Mouse (Mus musculus) layer of hippocampus, adult 9-10 months (tissue): ENCODE data around the gene Aff2.

ENCODE experiments used
- DNase-seq: peaks from one replicate; pipeline ENCODE4 v3.0.0; 2022; ENCODE audit warnings: low spot score

Aff2 gene

DNA sequence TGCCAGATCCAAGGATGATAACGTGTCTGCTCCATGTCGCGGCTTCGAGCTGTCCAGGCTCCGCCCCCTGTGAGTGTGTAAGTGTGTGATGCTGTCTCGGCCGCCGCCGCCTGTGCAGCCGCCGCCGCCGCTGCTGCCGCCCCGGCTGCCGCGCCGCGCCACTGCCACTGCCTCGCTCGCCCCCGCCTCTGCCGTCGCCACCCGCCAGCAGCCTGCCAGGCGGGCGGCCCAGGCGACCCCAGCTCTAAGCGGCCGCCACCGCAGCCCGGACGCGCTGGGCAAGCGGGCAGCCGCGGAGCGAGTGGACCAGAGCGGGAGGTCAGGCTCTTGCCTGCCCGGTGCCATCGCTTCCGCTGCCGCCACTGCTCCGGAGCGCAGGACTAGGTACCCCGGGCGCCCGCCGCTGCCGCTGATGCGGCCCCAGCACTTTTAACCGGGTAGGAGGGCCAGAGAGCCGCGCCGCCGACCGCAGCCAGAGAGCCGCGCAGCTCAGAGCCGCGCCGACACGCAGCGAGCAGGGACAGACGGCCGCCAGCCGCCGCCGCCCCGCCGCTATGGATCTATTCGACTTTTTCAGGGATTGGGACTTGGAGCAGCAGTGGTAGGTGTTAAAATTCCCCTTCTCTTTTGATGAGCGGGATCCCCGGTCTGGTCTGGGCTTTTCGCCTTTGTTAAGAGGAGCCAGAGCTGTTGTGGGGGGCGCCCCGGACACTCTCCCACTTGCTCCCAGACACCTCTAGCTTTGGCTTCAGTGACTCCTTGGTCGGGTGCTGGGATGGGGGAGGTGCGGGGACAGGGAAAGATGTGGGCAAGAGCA is at the start of gene Aff2:
Aff2 (plus strand) TSS at position 57 of the 817 bp plus-strand sequence.
- DNase-seq, result no peak

DNA sequence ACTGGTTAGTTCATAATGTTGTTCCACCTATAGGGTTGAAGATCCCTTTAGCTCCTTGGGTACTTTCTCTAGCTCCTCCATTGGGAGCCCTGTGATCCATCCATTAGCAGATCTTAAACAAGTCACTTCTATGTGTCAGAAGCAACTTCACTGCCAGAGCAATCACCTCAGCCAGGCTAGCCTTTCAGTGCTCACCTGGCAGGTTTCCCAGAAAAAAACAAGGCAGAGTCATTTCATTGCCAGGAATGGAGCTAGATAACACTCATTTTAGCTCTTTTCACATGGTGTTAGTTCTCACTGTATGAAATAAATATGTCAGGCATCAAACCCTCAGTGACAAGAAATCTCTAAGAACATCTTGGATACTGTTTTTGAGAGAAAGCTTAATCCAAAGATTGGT is 22.8 kb upstream of the Aff2 start:
- DNase-seq, result no peak

DNA sequence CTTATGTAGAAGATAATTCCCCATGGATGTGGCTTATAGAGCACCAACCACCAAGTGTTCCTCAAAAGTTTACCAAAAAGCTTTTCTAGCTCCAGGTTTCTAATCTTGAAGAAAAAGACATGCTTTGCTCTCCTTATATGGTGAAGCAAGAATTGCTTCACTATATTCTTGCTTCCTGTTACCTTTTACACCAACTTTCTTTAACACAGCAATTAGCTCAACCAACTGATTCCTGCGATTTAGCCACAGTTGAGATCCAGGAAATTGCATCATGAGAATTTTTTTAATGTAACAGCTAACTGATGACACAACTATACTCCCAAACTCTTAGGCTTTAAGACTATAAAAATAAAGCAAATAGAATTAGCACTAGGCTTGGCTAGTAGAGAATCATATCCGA is 4.5 kb upstream of the Aff2 start:
- DNase-seq, result no peak

DNA sequence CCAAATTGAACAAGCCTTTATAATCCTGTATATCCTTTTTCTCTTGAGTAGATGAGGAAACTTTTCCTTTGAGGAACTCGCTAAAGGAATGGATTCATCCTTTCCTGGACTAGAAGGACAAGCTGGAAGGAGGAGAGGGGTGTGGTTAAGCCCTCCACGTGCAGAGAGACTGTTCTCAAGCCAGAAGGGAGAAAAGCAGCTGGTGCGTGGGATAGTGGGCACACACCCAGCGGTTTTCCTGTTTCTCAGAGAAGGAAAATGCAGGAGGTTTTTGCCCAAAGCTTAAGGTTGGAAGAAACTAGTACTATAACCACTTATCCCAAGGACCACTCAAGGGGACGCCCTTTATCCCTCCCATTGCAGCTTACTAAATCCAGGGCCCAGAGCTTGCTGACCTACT is 734 bp upstream of the Aff2 start:
- DNase-seq, result no peak

DNA sequence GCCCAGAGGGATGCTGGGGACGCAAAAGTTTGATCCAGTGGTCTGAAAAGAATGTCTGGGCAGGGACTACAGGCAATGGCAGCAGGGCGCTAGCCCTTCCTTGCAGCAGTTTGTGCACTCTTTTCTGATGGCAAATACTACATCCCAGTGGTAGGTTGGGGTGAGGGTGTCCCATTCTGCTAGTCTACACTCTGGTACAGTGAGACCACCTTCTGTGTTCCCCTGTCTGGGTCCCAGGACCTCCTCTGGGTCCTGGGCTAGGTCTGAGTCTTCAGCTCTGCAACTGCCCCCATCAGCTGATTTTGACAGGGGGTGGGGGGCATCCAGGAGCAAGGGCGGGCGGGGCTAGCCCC is 233 bp upstream of the Aff2 start:
- DNase-seq, result no peak

DNA sequence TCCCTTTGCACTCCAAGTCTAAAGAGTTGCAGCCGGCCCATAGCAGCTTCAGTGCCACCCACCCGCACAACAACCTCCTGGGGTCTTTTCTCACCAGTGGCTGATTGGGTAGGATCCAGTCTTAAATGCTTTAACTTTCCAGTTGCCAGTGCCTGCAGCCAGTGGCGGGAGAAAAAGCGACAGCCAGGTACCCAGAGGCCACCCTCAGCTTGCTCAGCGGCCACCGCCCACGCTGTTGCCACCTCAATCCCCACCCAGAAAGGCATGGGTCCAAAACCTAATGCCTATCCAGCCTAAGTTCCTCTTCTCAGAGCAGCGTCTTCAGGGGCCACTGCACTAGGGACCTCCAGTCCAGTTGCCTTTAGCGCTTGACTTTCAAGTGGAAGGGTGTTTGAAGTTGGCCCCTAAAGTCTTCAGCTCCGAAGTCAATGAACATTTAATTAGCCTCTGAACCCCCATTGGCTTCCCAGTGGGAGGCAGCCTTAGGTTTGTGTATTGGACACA is 1.0 kb downstream of the Aff2 start:
- DNase-seq, result no peak

DNA sequence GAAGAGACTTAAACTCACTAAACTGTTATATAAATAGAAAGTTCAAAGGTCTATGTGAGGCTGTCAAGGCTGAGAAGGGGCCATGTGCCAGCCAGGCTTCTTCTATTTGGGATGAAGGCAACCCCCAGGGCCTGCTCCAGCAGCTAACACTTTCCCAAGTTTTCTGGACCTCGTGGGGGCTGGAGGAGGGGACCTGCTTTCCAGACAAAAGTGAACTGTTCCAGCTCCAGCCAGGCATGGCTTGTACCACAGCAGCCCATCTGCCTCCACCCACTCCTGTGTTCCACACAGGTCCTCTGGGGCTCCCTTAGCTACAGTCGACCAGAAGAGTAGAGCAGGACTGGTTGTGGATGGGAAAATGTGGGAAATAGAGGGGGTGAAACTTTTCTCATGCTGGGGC is 4.1 kb downstream of the Aff2 start:
- DNase-seq, result no peak

DNA sequence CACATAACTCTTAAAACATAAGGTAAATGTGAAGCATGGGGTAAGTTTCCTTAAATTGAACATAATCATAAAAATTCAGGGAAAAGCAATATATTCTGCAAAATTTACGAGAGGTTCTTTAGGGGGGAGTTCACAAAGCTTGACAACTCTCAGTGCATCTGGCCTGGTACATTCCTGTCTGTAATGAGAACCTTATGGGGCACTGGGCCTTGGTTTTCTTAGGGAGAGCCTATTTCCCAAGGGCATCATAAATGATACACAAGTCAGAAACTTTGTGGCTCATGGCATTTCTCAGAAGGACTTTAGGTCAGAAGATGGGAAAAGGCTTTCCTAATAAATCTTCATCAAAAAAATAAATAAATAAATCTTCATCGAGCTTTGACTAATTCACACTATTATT is 13.2 kb downstream of the Aff2 start:
- no peak for DNase-seq

DNA sequence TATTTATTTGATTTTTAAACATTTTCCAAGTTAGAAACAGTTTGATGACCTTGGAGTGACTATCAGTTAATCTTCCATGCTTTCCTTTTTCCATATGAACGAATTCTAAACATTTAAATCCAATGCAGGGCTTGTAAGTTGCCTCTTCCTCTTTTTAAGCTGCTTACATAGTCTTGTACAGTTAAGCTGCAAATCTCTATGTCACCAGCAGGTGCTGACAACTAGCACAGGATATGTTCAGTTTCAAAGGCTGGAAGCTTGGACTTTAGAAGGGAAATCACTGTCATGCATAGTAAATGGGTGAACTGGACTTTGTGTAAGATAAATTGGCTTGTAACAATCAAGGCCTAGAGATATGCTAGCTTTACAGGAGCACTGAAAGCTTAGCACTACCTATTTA is 29.6 kb downstream of the Aff2 start:
- DNase-seq, result no peak

DNA sequence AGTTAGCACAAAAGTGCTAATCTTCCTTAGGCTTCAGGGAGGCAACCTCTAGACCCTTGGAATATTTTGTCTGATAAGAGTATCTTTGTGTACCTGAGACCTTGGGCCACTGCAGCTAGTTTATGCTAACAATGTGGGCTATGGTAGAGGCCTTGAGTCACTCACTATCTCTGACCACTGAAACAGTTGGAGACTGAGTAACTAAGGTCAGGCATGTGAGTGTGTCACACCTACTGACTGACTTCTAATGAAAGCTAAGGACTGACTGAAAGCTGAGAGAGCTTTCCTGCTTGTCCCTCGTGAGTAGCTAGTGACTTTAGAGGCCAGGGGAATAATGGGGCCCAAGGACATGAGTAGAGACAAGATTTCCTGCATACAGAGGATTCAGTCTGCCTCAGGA is 54.9 kb downstream of the Aff2 start:
- DNase-seq, result no peak

DNA sequence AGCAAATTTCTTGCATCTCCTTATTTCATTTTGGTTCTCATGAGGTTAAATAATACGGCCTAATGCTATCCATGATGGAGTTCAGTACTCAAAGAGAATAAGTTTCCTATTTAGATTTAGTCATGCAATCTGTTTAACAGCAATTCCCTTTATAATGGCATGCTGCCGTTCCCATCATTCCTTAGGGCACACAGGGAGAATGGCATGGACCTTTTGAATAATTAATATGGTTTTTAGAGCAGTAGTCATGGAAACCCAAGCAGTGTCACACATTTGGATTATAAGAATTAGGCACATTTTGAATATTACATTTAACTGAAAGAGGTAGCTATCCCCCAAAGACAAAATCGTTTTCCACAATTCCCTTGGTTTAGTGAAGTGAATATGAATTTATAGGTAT is 78.3 kb downstream of the Aff2 start:
- DNase-seq, result no peak

DNA sequence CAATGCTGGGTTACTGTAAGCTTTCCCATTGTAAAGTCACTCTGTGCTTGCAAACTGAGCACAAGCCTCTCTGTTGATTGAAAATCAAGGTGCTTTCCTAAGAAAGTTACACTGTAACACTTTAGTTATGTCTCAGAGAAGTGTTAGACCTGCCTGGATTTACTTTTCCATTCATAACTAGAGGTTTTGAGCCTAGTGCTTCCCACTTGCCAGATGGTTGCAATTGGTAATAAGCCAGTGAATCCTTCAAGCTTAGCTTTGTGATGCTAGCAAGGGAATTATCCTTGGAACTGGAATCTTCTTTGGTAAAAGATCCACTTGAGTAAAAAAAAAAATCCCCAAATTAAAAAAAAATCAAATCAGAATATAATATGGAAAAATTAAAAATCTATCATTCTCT is 81.8 kb downstream of the Aff2 start:
- no peak for DNase-seq

DNA sequence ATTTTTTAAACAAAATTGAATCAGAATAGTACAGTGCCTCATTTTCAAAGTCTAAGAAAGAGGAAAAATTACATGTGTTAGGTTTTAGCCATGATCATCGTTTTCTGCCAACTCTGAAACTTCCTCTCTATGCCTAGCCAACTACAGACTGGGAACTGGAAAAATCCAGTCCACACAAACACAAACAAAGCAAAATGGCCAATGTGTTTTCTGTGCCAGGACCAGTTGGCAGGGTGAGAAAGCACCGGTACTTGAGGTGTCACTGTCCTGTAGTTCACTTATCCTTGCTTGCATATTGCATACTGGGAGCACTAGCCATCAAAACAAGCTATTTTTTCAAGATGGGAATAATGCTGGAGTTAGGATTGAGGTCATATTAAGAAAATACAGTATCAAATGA is 100.8 kb downstream of the Aff2 start:
- DNase-seq, result no peak

DNA sequence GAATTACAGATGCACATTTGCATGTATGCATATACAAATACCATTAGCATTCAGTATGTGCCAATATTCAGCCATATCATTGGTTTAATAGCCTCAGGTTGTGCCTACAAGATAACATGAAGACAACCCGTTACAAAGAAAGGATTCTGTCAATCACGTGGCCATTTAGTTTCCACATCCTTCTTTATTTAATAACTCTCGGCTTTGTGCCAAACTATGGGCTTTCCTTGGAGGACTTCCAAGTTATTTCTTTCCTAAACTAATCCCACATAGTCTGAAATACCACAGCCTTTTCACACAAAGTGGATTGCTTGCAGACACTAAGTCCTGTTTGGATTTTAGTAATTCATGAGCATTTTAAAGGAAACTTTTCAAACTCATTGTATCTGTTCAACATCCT is 142.0 kb downstream of the Aff2 start:
- no peak for DNase-seq

DNA sequence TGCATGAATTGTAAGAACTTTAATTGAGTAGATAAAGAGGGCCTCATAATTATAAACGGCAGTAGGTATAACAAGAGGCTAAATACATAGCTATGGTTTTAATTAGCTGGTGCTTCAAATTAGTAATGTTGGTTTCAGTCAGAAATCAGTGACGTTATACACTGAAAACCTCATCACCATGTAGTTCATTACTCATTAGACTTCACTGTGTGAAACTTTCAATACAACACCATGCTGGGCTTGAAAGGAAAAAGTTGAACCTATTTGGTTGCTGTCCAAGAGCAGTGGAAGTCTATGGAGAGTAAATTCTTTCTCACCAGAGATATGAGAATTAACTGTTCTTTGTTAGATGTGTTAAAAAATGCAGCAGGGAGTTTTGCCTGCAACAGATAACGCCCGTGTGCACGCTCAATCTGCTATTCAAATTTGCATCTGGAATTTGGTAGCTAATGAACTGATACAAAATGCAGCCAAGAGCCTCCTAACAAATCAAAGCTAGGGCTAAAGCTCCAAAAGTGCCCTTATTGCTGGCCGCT is 158.0 kb downstream of the Aff2 start:
- DNase-seq, result no peak

DNA sequence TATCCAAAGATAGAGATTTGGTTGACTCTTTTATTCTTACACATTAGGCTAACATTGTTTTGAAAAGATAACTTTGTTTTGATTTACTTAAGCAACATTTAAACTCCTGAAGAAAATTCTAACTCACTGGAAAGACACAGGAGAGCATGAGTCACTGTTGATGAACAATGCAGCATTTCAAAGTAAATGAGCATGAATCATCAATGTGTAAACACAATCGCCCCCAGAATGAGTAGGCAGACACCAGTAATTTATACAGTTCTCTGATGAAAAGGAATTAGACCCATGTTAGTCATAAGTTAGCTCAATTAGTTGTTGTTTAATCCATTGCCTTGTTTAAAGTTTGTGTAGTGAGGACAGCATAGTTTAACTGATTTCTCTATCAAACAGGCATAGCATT is 180.7 kb downstream of the Aff2 start:
- peak; percentile 1 for DNase-seq

DNA sequence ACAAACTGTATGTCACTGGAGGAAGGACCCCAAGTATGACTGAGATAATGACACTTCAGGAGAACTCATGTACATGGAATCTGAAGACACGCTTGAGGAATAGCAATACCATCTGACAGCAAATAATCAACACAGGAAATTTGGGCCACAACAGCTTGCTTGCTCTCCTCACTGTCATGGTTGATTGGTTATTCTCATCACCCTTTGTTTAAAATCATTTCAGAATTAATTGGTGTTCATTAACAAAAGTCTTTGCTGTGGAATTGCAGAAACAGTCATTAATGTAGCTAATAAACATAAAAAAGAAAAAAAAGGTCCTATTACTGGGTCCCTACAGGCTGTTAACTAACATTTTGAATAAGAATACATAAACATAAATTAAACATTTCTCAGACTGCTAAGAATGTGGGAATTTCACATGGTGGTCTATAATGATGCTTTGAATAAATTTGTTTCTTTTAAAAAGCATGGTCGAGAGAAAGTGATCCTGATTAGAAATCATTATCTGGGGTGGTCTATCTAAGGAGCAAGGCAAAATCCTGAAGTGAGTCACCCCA is 219.9 kb downstream of the Aff2 start:
- DNase-seq, result no peak

DNA sequence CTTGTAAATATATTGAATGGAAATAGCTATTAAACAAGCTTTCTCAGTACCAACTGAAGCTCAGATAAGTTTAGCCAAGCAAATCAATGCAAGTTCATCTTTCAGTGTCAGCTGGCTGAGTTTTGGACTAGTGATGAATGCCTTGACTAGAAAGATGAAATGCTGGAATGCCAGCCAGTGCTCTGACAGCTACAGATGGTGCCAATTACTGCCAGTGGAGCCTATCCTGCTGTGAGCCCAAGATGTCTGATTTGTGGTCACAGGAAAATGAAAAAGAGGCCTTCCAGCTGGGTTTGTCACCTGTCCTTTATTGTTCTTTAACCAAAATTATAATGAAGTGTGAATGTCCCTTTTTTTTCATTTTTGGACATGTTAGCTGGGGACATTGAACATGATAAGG is 248.7 kb downstream of the Aff2 start:
- no peak for DNase-seq

DNA sequence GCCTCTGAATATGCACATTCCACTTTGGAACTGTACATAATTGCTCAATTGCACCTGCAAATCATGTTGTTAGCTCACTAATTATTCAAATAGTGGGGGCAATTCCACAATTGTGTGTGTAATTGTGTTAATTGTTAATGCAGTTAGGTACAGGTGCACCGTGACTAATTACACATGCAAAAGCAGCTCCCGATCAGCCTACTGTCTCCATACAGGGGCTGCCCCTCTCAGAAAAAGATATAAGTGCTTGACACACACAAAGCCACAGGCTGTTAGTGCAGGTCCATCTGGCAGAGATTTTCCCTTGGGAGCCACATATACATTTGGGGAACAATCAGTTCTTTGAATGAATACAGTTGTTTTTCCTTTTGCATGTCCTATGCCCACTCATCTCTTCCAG is 302.9 kb downstream of the Aff2 start:
- DNase-seq, result no peak

DNA sequence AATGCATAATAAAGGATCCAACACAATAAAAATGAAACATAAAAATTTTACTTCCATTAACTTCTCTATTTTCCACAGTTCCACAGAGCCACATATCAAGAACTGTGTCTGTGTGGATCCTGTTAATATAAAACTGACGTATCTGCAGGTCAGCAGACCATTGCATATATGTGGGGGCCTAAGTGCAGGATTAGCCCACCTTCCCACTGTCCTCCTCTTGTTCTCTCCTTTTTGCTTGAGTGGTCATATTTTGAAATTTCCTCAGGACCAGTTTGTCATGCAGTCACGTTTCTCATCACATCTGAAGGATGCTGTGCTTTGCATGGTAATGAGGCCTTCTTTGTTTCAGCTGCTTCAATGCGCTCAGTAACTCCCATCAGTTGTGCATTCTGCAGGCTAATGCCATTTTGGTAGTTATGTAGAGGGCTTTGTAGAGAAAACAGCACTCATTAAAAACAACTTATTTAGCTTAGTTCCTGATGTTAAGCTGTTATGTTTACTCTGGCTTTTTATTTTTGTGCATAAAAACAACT is 306.1 kb downstream of the Aff2 start:
- DNase-seq, result no peak

DNA sequence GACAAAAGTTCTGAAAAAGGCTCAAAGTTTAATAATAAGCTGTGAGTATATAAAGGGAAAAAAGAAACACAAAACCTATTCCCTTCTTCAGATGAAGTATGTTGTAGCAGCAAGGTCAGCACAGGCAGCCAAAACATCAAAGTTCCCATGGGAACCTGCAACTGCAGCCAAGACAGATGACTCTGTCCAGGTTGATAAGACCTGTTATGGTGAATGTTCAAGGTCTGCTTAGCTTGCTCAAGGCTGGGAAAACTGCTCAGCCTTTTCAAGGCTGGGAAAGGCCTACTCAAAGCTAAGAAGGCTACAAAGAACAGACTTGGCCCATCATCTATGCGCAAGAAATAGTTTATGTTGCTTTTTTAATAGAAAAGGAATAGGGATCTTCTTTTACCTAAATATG is 315.6 kb downstream of the Aff2 start:
- no peak for DNase-seq

DNA sequence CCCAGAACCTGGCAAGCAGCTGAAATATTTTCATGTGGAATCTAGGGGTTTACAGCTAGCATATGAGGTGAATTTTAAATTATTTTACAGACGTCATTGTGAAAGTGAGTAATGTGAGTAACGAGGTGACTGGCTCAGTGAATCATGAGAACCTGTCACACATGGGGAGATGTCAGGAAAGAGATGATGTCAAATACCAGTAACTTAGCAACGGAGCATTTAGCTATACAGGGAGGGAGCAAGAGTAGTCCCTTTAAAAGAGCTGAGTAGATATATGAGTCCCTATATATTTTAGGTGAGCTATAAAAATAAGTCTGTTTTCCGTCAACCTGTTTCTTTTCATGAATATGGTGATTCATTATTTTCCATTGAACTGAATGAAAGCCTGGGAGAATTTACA is 338.7 kb downstream of the Aff2 start:
- no peak for DNase-seq

DNA sequence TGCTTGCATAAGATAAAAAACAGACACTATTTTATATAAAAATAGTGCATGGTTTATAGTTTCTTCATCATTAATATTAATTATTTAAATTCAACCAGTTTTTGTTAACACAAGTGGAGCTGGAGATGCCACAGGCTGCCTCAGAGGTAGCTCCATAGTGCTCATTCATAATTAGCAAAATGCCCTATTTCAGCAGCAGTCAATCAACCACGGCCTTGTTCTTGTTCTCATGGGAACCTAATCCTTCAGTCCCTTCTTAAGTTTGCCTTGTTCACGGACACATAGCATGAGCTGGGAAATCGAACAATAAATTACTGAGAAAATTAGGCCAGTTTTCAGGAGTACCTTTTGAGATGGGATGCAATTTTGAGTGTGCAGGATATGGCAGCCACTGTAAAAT is 378.9 kb downstream of the Aff2 start:
- DNase-seq, result no peak
